Mouse (Mus musculus) intestine, embryonic 16.5 days (tissue): Measurements from ENCODE around the gene Gba. TPM values are rescaled to one million over a fixed set of nuclear protein-coding genes. Genes with fewer than 3 reads are reported as not detected.

Source experiments
- ATAC-seq: fragments of 200-750 bp; cut with Nextera tagmentation; 2 replicates; pipeline ENCODE4 v1.8.0; 2017; ENCODE audit warnings: moderate TSS enrichment, moderate library complexity
- H3K27ac ChIP-seq: fragments of 300-500 bp; sonication (generic); 2 replicates; pipeline ENCODE4 v1.5.1; 2014; ENCODE audit warnings: mild to moderate bottlenecking, low read length
- H3K27me3 ChIP-seq: fragments of 300-500 bp; sonication (generic); replicated peaks from 2 replicates; pipeline ENCODE4 v1.6.1; 2014; ENCODE audit warnings: low read length, control low read depth, mixed read lengths; ENCODE audit not compliant: control insufficient read depth, insufficient read depth
- H3K36me3 ChIP-seq: fragments of 300-500 bp; sonication (generic); 2 replicates; pipeline ENCODE4 v1.6.1; 2014; ENCODE audit warnings: low read length, control low read depth; ENCODE audit not compliant: control insufficient read depth, insufficient read depth
- H3K4me1 ChIP-seq: fragments of 300-500 bp; sonication (generic); 2 replicates; pipeline ENCODE4 v1.6.1; 2014; ENCODE audit warnings: low read length, control low read depth, mixed read lengths; ENCODE audit not compliant: control insufficient read depth, insufficient read depth
- H3K4me2 ChIP-seq: fragments of 300-500 bp; sonication (generic); 2 replicates; pipeline ENCODE4 v1.6.1; 2014; ENCODE audit warnings: low read depth, low read length, control low read depth
- H3K4me3 ChIP-seq: fragments of 300-500 bp; sonication (generic); 2 replicates; pipeline ENCODE4 v1.5.1; 2014; ENCODE audit warnings: mild to moderate bottlenecking, low read length
- H3K9ac ChIP-seq: fragments of 300-500 bp; sonication (generic); 2 replicates; pipeline ENCODE4 v1.6.1; 2014; ENCODE audit warnings: low read depth, low read length
- H3K9me3 ChIP-seq: fragments of 300-500 bp; sonication (generic); 2 replicates; pipeline ENCODE4 v1.6.1; 2016; ENCODE audit warnings: low read length, control low read depth; ENCODE audit not compliant: control insufficient read depth
- WGBS: fragments of 180-500 bp; shearing (Covaris S2); extraction: QIAGEN DNeasy Blood & Tissue Kit; methylation state at CpG from one replicate; pipeline ENCODE4 v1.1.7; 2014; 5-methylcytosine and 5-hydroxymethylcytosine counted together
- polyA plus RNA-seq: library from polyadenylated mRNA; unstranded; fragments of >200 nt; fragmentation: Nextera tagmentation; extraction: Ambion mirVana; gene quantifications from 2 replicates; pipeline ENCODE4 v1.2.1, GENCODE M21; 2015

The Gba gene
- polyA plus RNA-seq, 1 experiment from 2014 or later = 73.1 TPM

- Histone ChIP-seq H3K9ac (peak within 1 kb of the TSS; percentile 96), H3K36me3 (peaks cover 13% of the 10 kb centered on the region), H3K9me3 (no peaks in the 10 kb centered on the region), H3K4me3 (peak within 1 kb of the TSS; percentile 91), H3K4me2 (peak within 1 kb of the TSS; percentile 80), H3K4me1 (peaks cover 23% of the 10 kb centered on the region), H3K27ac (peak within 1 kb of the TSS; percentile 95), H3K27me3 (no peaks in the 10 kb centered on the region)
- ATAC-seq = peak; percentile 98
- WGBS = under 1% methylated on average over 78 of the region's 79 CpGs
Measured at GRCm38 (mm10) chr3:89164506-89165267, 38.0 kb upstream of the Gba start, which contains the start of gene Clk2. TSS of gene Clk2 (plus strand) at chr3:89164795.

- 15% methylated on average over 12 of the region's 12 CpGs for WGBS
- H3K9ac ChIP-seq = peak overlapping the region; percentile 96
- peak overlapping the region; percentile 95 for H3K27ac ChIP-seq
- H3K36me3 ChIP-seq = peaks cover 18% of the 10 kb centered on the region
- no peak for ATAC-seq
- H3K4me3 ChIP-seq = peak overlapping the region; percentile 91
- no peaks in the 10 kb centered on the region for H3K9me3 ChIP-seq
- no peaks in the 10 kb centered on the region for H3K27me3 ChIP-seq
- H3K4me1 ChIP-seq = peaks cover 19% of the 10 kb centered on the region
- H3K4me2 ChIP-seq = peak overlapping the region; percentile 80
Measured at GRCm38 (mm10) chr3:89165268-89165870, 37.4 kb upstream of the Gba start.

- H3K27me3 ChIP-seq = no peaks in the 10 kb centered on the region
- ATAC-seq = no peak
- H3K36me3 ChIP-seq = peaks cover 23% of the 10 kb centered on the region
- WGBS = 93% methylated on average over 19 of the region's 19 CpGs
- H3K4me3 ChIP-seq = no peak overlapping the region
- H3K4me2 ChIP-seq = no peak overlapping the region
- H3K9me3 ChIP-seq = no peaks in the 10 kb centered on the region
- H3K27ac ChIP-seq = no peak overlapping the region
- H3K4me1 ChIP-seq = peaks cover 18% of the 10 kb centered on the region
- H3K9ac ChIP-seq = no peak overlapping the region
Measured at GRCm38 (mm10) chr3:89166945-89167344, 35.8 kb upstream of the Gba start.

- Histone ChIP-seq H3K27ac (no peak overlapping the region), H3K4me3 (no peak overlapping the region), H3K36me3 (peaks cover 32% of the 10 kb centered on the region), H3K4me1 (peaks cover 9% of the 10 kb centered on the region), H3K4me2 (no peak overlapping the region), H3K27me3 (no peaks in the 10 kb centered on the region), H3K9ac (no peak overlapping the region), H3K9me3 (no peaks in the 10 kb centered on the region)
- ATAC-seq = no peak
- WGBS = 92% methylated on average over 11 of the region's 11 CpGs
Measured at GRCm38 (mm10) chr3:89174844-89175243, 27.9 kb upstream of the Gba start.

GRCm38 (mm10) chr3:89175544-89175943 lies 27.2 kb upstream of the Gba start:
- Histone ChIP-seq H3K9me3 (no peaks in the 10 kb centered on the region), H3K36me3 (peaks cover 27% of the 10 kb centered on the region), H3K9ac (no peak overlapping the region), H3K27me3 (no peaks in the 10 kb centered on the region), H3K4me1 (peaks cover 9% of the 10 kb centered on the region), H3K27ac (no peak overlapping the region), H3K4me2 (no peak overlapping the region), H3K4me3 (no peak overlapping the region)
- no peak for ATAC-seq
- WGBS = 91% methylated on average over 10 of the region's 10 CpGs

GRCm38 (mm10) chr3:89176421-89176820 lies 26.3 kb upstream of the Gba start:
- Histone ChIP-seq H3K36me3 (peaks cover 26% of the 10 kb centered on the region), H3K4me2 (no peak overlapping the region), H3K4me3 (no peak overlapping the region), H3K9me3 (no peaks in the 10 kb centered on the region), H3K27me3 (no peaks in the 10 kb centered on the region), H3K27ac (no peak overlapping the region), H3K4me1 (peaks cover 9% of the 10 kb centered on the region), H3K9ac (no peak overlapping the region)
- WGBS = 80% methylated on average over 7 of the region's 7 CpGs
- ATAC-seq = 0 out of 2 replicates have a peak, but pooled peaks have one; percentile 1

- ATAC-seq = peak; percentile 95
- Histone ChIP-seq H3K4me3 (peak within 1 kb of the TSS; percentile 70), H3K27me3 (no peaks in the 10 kb centered on the region), H3K9ac (peak within 1 kb of the TSS; percentile 80), H3K4me2 (peak within 1 kb of the TSS; percentile 69), H3K36me3 (peaks cover 26% of the 10 kb centered on the region), H3K9me3 (no peaks in the 10 kb centered on the region), H3K4me1 (peaks cover 12% of the 10 kb centered on the region), H3K27ac (peak within 1 kb of the TSS; percentile 80)
- under 1% methylated on average over 43 of the region's 43 CpGs for WGBS
Measured at GRCm38 (mm10) chr3:89177242-89178106, 25.3 kb upstream of the Gba start, which contains the start of gene Scamp3. TSS of gene Scamp3 (plus strand) at chr3:89177473.

- Histone ChIP-seq H3K9me3 (no peaks in the 10 kb centered on the region), H3K4me1 (peaks cover 16% of the 10 kb centered on the region), H3K4me2 (peak overlapping the region; percentile 69), H3K36me3 (peaks cover 25% of the 10 kb centered on the region), H3K4me3 (peak overlapping the region; percentile 70), H3K9ac (peak overlapping the region; percentile 80), H3K27me3 (no peaks in the 10 kb centered on the region), H3K27ac (peak overlapping the region; percentile 80)
- 5% methylated on average over 6 of the region's 6 CpGs for WGBS
- no peak for ATAC-seq
Measured at GRCm38 (mm10) chr3:89178107-89178385, 24.7 kb upstream of the Gba start.

GRCm38 (mm10) chr3:89179056-89179455 lies 23.7 kb upstream of the Gba start:
- no peak overlapping the region for H3K4me3 ChIP-seq
- peak overlapping the region; percentile 69 for H3K4me2 ChIP-seq
- no peak for ATAC-seq
- H3K9me3 ChIP-seq = no peaks in the 10 kb centered on the region
- H3K27ac ChIP-seq = no peak overlapping the region
- WGBS = 83% methylated on average over 11 of the region's 11 CpGs
- peaks cover 24% of the 10 kb centered on the region for H3K4me1 ChIP-seq
- H3K36me3 ChIP-seq = peaks cover 18% of the 10 kb centered on the region
- no peaks in the 10 kb centered on the region for H3K27me3 ChIP-seq
- H3K9ac ChIP-seq = peak overlapping the region; percentile 23; the same call in 1 of the 2 replicates
